Mouse (Mus musculus) megakaryocyte progenitor cell, adult 5-6 weeks (primary cell): ENCODE results near the gene Epha1. TPM values are rescaled to one million over a fixed set of nuclear protein-coding genes. Genes with fewer than 3 reads are reported as not detected.
A peak's percentile ranks its signal among the peaks of the same experiment; 100 is the strongest.

Source experiments
- ATAC-seq: replicated peaks from 2 replicates; pipeline ENCODE4 v1.8.0; 2016; ENCODE audit warnings: mild to moderate bottlenecking, moderate TSS enrichment, inconsistent platforms; ENCODE audit not compliant: poor library complexity
- total RNA-seq, 2 experiments: library from RNA; stranded (forward) in 1 of 2; stranded (reverse) in 1 of 2; fragments of 157-497, 149-512 nt in 1 of 2; fragments of 200-1000 nt in 1 of 2; gene quantifications; 2 replicates each; pipeline versions ENCODE4 v1.2.3 to v1.2.4; 2015 to 2017

Epha1 gene
- total RNA-seq, 2 experiments from 2014 or later, result 0.07 TPM; not detected in 1

DNA sequence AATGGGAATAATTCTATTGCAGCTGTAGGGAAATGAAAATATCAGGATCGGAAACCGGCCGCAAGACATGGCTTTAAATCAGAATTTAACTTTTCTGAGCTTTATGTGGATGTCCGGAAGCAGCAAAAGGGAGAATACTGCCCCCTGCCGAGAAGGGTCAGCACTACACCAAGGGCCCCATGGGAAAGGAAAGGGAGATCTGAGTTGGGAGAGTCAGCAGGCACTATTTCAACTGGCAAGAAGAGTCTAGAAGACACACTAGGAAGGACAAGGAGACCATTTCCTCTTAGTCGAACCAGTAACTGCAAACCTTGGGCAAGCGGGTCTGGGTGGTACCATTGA is 47.8 kb downstream of the Epha1 start:
- ATAC-seq, result peak; percentile 77

DNA sequence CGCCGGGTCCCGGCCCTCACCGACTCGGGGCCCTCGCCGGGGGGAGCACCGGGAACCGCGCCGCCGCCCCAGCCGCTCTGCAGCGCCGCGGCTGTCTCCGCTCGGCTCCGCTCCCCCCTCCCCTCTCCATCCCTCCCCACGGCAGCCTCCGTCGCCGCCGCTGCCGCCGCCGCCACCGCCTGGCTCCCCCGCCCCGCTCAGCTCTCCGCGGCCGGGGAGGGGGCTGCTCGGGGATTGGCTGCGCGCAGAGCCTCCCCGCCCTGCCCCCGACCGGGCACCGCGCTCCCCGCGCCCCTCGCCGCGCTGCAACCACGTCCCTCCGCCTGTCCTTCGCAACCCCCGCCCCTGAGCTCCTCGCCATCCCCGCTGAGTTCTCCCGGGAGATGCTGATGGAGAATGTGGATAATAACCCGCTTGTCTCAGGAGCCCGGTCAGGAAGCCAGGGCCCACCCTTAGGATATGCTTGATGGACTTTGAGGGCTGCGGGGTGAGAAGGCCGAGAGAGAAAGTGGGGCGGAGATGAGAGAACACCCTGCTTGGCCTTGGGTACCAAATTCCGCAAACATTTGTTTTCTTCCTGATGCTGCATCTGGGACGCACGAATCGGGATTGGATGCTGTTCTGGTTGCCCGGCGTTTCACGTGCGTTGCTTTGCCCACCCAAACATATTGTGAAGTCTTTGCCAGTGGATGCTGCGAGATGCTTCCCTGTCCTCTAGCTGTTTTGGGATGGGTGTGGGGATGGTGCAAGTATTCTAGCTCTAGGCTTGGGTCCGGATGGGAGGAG is 48.4 kb downstream of the Epha1 start, which contains the start of gene Fam131b:
TSS of gene Fam131b (minus strand) at position 162 of the 786 bp plus-strand sequence.
- peak; percentile 2; the same call in 1 of the 2 replicates for ATAC-seq

DNA sequence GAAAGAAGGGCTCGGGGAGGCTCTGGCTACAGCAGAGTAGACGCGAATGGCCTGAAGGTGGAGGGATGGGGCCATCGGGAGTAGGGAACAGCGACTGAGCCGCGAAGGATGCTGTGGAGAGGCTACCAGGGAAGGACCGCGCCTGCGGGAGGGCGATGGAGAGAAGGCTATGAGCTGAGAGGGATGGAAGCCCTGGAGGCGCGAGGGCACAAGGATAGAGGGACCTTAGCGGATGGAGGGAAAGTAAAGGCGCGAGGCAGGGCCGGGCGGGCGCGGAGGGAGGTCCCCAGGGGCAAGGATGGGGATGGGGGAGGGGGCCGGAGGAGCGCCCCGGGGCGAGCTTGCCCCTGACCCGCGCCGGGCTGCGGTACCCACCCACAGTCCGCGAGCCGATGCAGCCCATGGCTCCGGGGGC is 49.0 kb downstream of the Epha1 start:
- no peak; the same call in 1 of the 2 replicates for ATAC-seq

DNA sequence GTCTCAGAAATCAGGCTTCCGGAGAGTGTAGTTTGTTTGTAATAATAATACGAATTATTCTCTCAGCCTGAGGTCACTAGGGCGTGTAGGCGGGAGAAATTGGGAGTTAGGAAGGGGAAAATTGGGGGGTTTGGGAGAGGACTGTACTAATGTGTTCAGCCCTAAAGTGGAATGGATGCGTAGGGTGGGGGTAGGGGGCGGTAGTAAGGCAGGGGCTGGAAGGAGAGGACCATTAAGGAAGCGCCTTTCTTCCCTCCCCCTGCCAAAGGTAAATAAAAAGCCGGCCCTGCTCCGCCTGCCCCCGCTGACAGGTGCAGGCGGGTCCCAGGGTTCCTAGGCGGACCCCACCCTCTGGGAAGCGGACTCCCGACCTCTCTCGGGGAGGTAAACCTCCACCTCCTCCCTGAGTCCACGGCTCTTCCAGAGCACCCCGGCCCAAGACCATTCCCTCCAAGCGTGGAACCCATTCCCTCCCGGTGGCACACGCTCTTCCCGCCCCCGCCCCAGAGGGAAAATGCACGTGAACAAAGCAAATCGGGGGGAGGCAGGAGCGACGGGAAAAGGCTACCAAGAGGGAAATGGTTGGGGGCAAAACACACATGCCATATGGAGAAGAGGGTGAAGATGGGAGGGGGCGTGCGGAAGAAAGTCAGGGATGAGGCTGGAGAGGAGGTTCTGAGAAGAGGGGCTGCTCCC is 49.5 kb downstream of the Epha1 start:
- no peak for ATAC-seq

DNA sequence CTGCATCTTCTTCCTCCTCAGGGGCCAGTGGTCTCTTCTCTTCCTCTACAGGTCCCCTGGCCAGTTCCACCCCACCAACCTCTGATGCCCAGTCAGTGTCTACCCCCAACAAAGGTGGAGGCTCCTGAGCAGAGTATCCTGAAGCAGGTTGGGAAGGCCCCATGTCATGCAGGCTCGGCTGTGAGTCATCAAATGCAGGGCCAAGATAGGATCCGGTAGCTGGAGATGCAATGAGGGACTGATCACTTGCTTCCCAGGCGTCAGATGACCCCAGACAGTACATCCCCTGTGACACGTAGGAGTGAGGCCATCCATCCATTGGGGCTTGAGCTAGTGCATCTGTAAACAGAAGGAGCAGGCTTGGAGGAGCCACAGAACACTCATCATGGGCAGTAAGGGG is 54.8 kb downstream of the Epha1 start:
- no peak for ATAC-seq

DNA sequence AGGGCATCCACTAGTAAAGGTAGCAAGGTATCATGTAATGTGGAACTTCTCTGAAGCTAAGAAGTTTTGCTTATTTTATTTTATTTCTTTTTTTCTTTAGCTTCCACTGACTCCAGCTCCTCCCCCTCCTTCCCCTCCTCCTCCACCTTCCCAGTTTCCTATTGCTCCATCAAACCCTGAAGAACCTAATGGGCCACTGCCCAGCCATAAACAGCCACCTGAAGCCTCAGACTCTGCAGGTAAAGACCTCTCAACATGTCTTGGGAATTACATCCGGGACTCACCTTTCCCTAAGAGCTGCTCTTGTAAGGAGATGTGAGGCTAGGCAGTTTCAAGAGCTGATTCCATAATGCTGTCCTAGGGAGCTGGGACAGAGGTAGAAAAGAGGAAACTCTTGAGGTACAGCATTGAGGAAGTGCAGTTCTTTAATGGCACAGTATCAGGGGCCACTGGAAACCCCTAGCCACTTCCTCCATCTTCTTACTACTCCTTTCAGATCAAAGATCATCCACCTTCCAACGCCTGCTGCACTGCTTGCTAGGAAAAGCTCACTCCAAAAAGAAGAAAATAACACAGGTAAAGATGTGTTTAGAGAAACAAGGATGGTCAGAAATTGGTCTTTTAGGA is 62.5 kb downstream of the Epha1 start:
- peak; percentile 91 for ATAC-seq

DNA sequence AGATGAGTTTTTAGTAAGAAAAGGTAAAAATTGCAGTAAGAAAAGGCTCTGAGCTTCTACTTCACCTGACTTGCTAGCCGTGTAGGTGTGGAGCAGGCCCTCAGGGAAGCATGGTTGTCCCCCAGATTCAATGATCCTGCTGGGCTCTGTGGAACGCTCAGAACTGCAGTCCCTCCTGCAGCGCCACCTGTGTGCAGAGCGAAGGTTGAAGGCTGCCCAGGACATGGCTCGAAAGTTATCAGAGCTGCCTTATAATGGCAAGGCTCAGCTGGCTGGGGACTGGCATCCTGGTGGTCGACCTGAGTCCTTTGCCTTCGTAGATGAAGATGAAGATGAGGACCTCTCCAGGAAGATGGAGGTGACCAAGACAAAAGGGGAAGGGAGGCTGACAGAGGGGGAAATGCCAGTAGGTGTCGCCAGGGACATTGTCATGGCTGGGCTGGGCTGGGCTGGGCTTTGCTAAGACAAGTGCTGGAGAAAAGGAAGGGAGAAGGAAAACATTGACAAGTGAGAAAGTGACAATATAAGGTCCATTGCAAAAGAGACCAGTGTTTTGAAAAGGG is 63.2 kb downstream of the Epha1 start:
- peak; percentile 64 for ATAC-seq

Other genes starting within 250 kb of the Epha1 start
- gene Tas2r139, start 232.3 kb downstream of the Epha1 start, total RNA-seq (2015), result not detected in 2 replicates
- not detected in 2 replicates for gene Tas2r139, start 232.3 kb downstream of the Epha1 start, total RNA-seq (2017)
- gene Tas2r144, start 157.9 kb downstream of the Epha1 start, total RNA-seq (2015), result not detected in 2 replicates
- gene Tas2r144, start 157.9 kb downstream of the Epha1 start, total RNA-seq (2017), result not detected in 2 replicates
- 14.8 and 15.8 TPM in 2 replicates for gene Gstk1, start 127.3 kb downstream of the Epha1 start, total RNA-seq (2015)
- 4.0 and 5.3 TPM in 2 replicates for gene Gstk1, start 127.3 kb downstream of the Epha1 start, total RNA-seq (2017)
- not detected in 2 replicates for gene Tmem139, start 111.3 kb downstream of the Epha1 start, total RNA-seq (2015)
- gene Tmem139, start 111.3 kb downstream of the Epha1 start, total RNA-seq (2017), result not detected in 2 replicates
- 68.5 and 72.1 TPM in 2 replicates for gene Casp2, start 108.3 kb downstream of the Epha1 start, total RNA-seq (2015)
- 54.7 and 58.5 TPM in 2 replicates for gene Casp2, start 108.3 kb downstream of the Epha1 start, total RNA-seq (2017)
- 0.12 TPM in 1 of 2 replicates, not detected in the other for gene Clcn1, start 86.6 kb downstream of the Epha1 start, total RNA-seq (2015)
- not detected in 2 replicates for gene Clcn1, start 86.6 kb downstream of the Epha1 start, total RNA-seq (2017)
- gene Fam131b, start 48.6 kb downstream of the Epha1 start, total RNA-seq (2015), result not detected in 2 replicates
- not detected in 2 replicates for gene Fam131b, start 48.6 kb downstream of the Epha1 start, total RNA-seq (2017)
- 75.9 and 83.2 TPM in 2 replicates for gene Zyx, start 23.6 kb downstream of the Epha1 start, total RNA-seq (2015)
- 18.1 and 22.2 TPM in 2 replicates for gene Zyx, start 23.6 kb downstream of the Epha1 start, total RNA-seq (2017)
- not detected in 2 replicates for gene Tas2r143, start 27.0 kb upstream of the Epha1 start, total RNA-seq (2015)
- 1.1 TPM in 1 of 2 replicates, not detected in the other for gene Tas2r143, start 27.0 kb upstream of the Epha1 start, total RNA-seq (2017)
- gene Tas2r135, start 32.2 kb upstream of the Epha1 start, total RNA-seq (2015), result not detected in 2 replicates
- gene Tas2r135, start 32.2 kb upstream of the Epha1 start, total RNA-seq (2017), result not detected in 2 replicates
- gene Tas2r126, start 61.3 kb upstream of the Epha1 start, total RNA-seq (2015), result not detected in 2 replicates
- not detected in 2 replicates for gene Tas2r126, start 61.3 kb upstream of the Epha1 start, total RNA-seq (2017)
- gene Olfr458, start 91.9 kb upstream of the Epha1 start, total RNA-seq (2015), result not detected in 2 replicates
- not detected in 2 replicates for gene Olfr458, start 91.9 kb upstream of the Epha1 start, total RNA-seq (2017)
- not detected in 2 replicates for gene Olfr457, start 103.1 kb upstream of the Epha1 start, total RNA-seq (2015)
- not detected in 2 replicates for gene Olfr457, start 103.1 kb upstream of the Epha1 start, total RNA-seq (2017)
- gene Olfr456, start 113.9 kb upstream of the Epha1 start, total RNA-seq (2015), result not detected in 2 replicates
- gene Olfr456, start 113.9 kb upstream of the Epha1 start, total RNA-seq (2017), result not detected in 2 replicates
- gene Olfr455, start 174.3 kb upstream of the Epha1 start, total RNA-seq (2015), result not detected in 2 replicates
- gene Olfr455, start 174.3 kb upstream of the Epha1 start, total RNA-seq (2017), result not detected in 2 replicates
- not detected in 2 replicates for gene Tcaf3, start 224.4 kb upstream of the Epha1 start, total RNA-seq (2015)
- not detected in 2 replicates for gene Tcaf3, start 224.4 kb upstream of the Epha1 start, total RNA-seq (2017)